Mouse (Mus musculus): ENCODE data around the gene Hnmt.
"Not testable (repeated sequence)": the region's sequence is repeated elsewhere in the genome, so short reads cannot be mapped to it uniquely, and the experiment has no call there.

Hnmt gene

GRCm38 (mm10) chr2:24049344-24049990 is at the start of gene Hnmt:
Gene Hnmt (minus strand): TSS chr2:24049394.
- DNase-seq, result no peak

- DNase-seq, result no peak
Measured at GRCm38 (mm10) chr2:24096495-24096894, 47.3 kb upstream of the Hnmt start, which contains the start of gene Tbpl2. Gene Tbpl2 (minus strand): TSS chr2:24096595.

GRCm38 (mm10) chr2:24090921-24091320 is 41.7 kb upstream of the Hnmt start:
- no peak for DNase-seq

GRCm38 (mm10) chr2:24050459-24050858 is 1.3 kb upstream of the Hnmt start:
- no peak for DNase-seq

- no peak for DNase-seq
Measured at GRCm38 (mm10) chr2:24048480-24049097, 605 bp downstream of the Hnmt start.

- DNase-seq, result no peak
Measured at GRCm38 (mm10) chr2:24047551-24048479, 1.4 kb downstream of the Hnmt start.

- DNase-seq, result no peak
Measured at GRCm38 (mm10) chr2:24042901-24043300, 6.3 kb downstream of the Hnmt start.

GRCm38 (mm10) chr2:24040531-24040930 is 8.7 kb downstream of the Hnmt start:
- no peak for DNase-seq

GRCm38 (mm10) chr2:24019386-24019785 is 29.8 kb downstream of the Hnmt start:
- not testable (repeated sequence) for DNase-seq

- DNase-seq, result no peak
Measured at GRCm38 (mm10) chr2:24018966-24019365, 30.2 kb downstream of the Hnmt start.

- DNase-seq, result no peak
Measured at GRCm38 (mm10) chr2:24014957-24015356, 34.2 kb downstream of the Hnmt start.

GRCm38 (mm10) chr2:23999323-23999722 is 49.9 kb downstream of the Hnmt start:
- no peak for DNase-seq

GRCm38 (mm10) chr2:23998836-23999235 is 50.4 kb downstream of the Hnmt start:
- no peak for DNase-seq

- DNase-seq, result no peak
Measured at GRCm38 (mm10) chr2:23996830-23997229, 52.4 kb downstream of the Hnmt start.

GRCm38 (mm10) chr2:23990034-23990573 is 59.1 kb downstream of the Hnmt start:
- not testable (repeated sequence) for DNase-seq

GRCm38 (mm10) chr2:23987283-23987682 is 61.9 kb downstream of the Hnmt start:
- DNase-seq, result no peak

- no peak for DNase-seq
Measured at GRCm38 (mm10) chr2:23983343-23983742, 65.9 kb downstream of the Hnmt start.

GRCm38 (mm10) chr2:23982860-23983259 is 66.3 kb downstream of the Hnmt start:
- DNase-seq, result no peak

GRCm38 (mm10) chr2:23960659-23961274 is 88.4 kb downstream of the Hnmt start:
- not testable (repeated sequence) for DNase-seq

All from thymus, adult 18-20 months (tissue).